8 mouse cellular contexts compared by ENCODE assay signal in genomic region chr11:31169161-31170051, GRCm38 (mm10). TPM values are rescaled to one million over a fixed set of nuclear protein-coding genes. Genes with fewer than 3 reads are reported as not detected.
DNase-seq lines count a peak whose midpoint lies in the region; ATAC-seq and TF ChIP-seq lines count a peak whose summit lies in the region.
"Had no signal": no experiment of that assay in that cellular context is flagged by ENCODE, and none has a peak within 500 bp of the region (broad histone marks: within the 10 kb centered on the region; RNA-seq: fewer than 3 reads in every experiment).

No protein-coding gene starts in this region.

- H3K9me3 ChIP-seq in heart, embryonic 15.5 days (replicated peaks): no peaks in the 10 kb centered on the region
- no peaks in the 10 kb centered on the region for H3K9me3 ChIP-seq in midbrain, embryonic 11.5 days (ENCODE audit: control insufficient read depth, low read length)

- 3% methylated on average over 21 of the region's 21 CpGs for WGBS in heart, embryonic 15.5 days
- WGBS in large intestine, adult 2 months: 3% methylated on average over 21 of the region's 21 CpGs
- 1% methylated on average over 20 of the region's 21 CpGs for WGBS in midbrain, embryonic 11.5 days

- H3K36me3 ChIP-seq in heart, embryonic 15.5 days: no peaks in the 10 kb centered on the region
- H3K36me3 ChIP-seq in midbrain, embryonic 11.5 days (ENCODE audit: control insufficient read depth, insufficient read depth, low read length): no peaks in the 10 kb centered on the region

- H3K27me3 ChIP-seq in heart, embryonic 15.5 days: no peaks in the 10 kb centered on the region
- H3K27me3 ChIP-seq in midbrain, embryonic 11.5 days (ENCODE audit: control insufficient read depth, insufficient read depth, low read length): no peaks in the 10 kb centered on the region

- DNase-seq in CD4-positive helper T cell, adult 2 months (ENCODE audit: low read depth, low spot score): peak; percentile 15
- DNase-seq in NIH3T3 (ENCODE audit: low read depth): peak; percentile 4
- DNase-seq in large intestine, adult 2 months (ENCODE audit: low read depth, low spot score): peak; percentile 8
- DNase-seq in midbrain, embryonic 11.5 days (ENCODE audit: low spot score, missing footprints): peak; percentile 93
- DNase-seq in thymus, adult 18-20 months: no peak

- no peak for TF ChIP-seq POLR2A in cortical plate, adult 2 months (IDR thresholded peaks at IDR 0.05; ENCODE audit: extremely low read depth, insufficient read depth, low read length)

- peak overlapping the region; percentile 55 for H3K4me3 ChIP-seq in cortical plate, adult 2 months (ENCODE audit: insufficient read depth, low read length)
- peak overlapping the region; percentile 43 for H3K4me3 ChIP-seq in heart, embryonic 15.5 days
- H3K4me3 ChIP-seq in midbrain, embryonic 11.5 days (ENCODE audit: low read depth, low read length): peak overlapping the region; percentile 44

- H3K4me1 ChIP-seq in cortical plate, adult 2 months (ENCODE audit: control insufficient read depth, insufficient read depth, low read length): peaks cover 2% of the 10 kb centered on the region; the same call in 1 of the 2 replicates
- H3K4me1 ChIP-seq in heart, embryonic 15.5 days (replicated peaks): peaks cover 5% of the 10 kb centered on the region; the same call in 1 of the 2 replicates
- no peaks in the 10 kb centered on the region for H3K4me1 ChIP-seq in midbrain, embryonic 11.5 days (ENCODE audit: control insufficient read depth, insufficient read depth, low read length)

- no peak for TF ChIP-seq CTCF in cortical plate, adult 2 months (IDR thresholded peaks at IDR 0.05; ENCODE audit: extremely low read depth, insufficient read depth, low read length)

- H3K4me2 ChIP-seq in heart, embryonic 15.5 days: peak overlapping the region; percentile 62
- peak overlapping the region; percentile 67 for H3K4me2 ChIP-seq in midbrain, embryonic 11.5 days

- peak; percentile 43; the same call in 1 of the 2 replicates for ATAC-seq in heart, embryonic 15.5 days (replicated peaks; ENCODE audit: insufficient number of reproducible peaks, insufficient read depth, low FRiP score, low read depth)
- ATAC-seq in midbrain, embryonic 11.5 days (ENCODE audit: low FRiP score): peak; percentile 95

- H3K27ac ChIP-seq in cortical plate, adult 2 months (ENCODE audit: insufficient read depth, low read length): no peak overlapping the region
- H3K27ac ChIP-seq in heart, embryonic 15.5 days: peak overlapping the region; percentile 22
- H3K27ac ChIP-seq in midbrain, embryonic 11.5 days (ENCODE audit: low read depth, low read length): no peak overlapping the region

- no peak overlapping the region for H3K9ac ChIP-seq in heart, embryonic 15.5 days
- H3K9ac ChIP-seq in midbrain, embryonic 11.5 days (ENCODE audit: low read length): peak overlapping the region; percentile 14

RNA-seq across cellular contexts. Expression of gene Gm17332, which starts 12.9 kb away (rescaled TPM):
- polyA plus RNA-seq in cortical plate, adult 2 months (2012; rRNA removed): not detected in 2 replicates
- not detected in 2 replicates for polyA plus RNA-seq in heart, embryonic 15.5 days (2015; fragmentation: Nextera tagmentation; extraction: Ambion mirVana)
- polyA plus RNA-seq in large intestine, adult 2 months (2012; rRNA removed): not detected in 2 replicates
- polyA plus RNA-seq in midbrain, embryonic 11.5 days (2014; fragmentation: Nextera tagmentation; extraction: Ambion mirVana): not detected in 2 replicates
- polyA plus RNA-seq: gonadal fat pad, adult 2 months had no signal

Comparison
In these comparisons a context has a peak if more than half of its experiments do, and no peak if none do; other contexts are left out.
1. DNase-seq: peak in CD4-positive helper T cell, adult 2 months (single experiment), NIH3T3 (single experiment), large intestine, adult 2 months (single experiment) and midbrain, embryonic 11.5 days (single experiment); none in thymus, adult 18-20 months (0 of 2).
2. Peak in every context shown above with its lines, with median percentiles within 50 percentile points of each other: H3K4me3 ChIP-seq.